Mouse (Mus musculus): ENCODE measurements around the gene Trpv4. TPM values are rescaled to one million over a fixed set of nuclear protein-coding genes. Genes with fewer than 3 reads are reported as not detected.

Trpv4 gene
- polyA plus RNA-seq, 1 experiment from 2014 or later: 2.1 TPM

DNA sequence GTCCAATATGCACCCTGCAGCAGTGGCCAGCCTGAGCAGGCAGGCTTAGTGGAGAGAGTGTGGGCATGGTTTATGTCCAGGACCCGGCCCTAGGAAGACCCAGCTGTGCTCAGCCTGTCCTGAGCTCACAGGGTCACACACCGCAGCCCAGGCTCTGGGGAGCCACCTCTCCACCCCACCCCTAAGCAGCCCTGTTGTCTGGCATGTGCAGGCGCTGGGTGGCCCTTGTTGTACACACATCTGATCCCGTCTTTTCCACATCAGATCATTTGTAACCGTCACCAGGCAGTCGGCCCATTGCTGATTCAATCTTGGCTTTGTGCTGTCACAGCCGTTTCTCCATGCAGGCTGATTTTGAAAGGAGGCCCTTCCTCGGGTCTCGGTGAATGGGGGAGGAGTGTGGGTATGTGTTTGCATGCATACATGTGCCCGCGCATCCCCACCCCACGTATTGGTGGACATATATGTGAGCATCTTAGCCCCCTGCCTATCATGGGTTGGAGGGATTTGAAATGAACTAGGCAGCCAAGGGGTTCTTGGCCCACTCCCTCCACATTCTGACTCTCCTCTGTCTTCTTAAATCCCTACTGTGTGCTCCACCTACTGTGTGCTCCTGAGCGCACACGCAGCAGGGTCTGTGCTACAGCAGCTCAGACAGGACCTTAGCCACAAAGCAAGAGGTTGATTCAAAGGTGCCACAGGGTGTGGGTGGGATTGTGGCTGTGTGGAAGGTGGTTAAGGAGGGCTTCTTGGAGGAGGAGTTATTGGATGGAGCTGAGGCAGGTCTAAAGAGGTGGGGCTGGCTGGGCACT, 73.7 kb downstream of the Trpv4 start:
- Histone ChIP-seq H3K27ac (replicated peaks) (no peak overlapping the region), H3K9ac (ENCODE audit: low read length) (no peak overlapping the region), H3K4me3 (ENCODE audit: low read depth, low read length) (no peak overlapping the region), H3K4me2 (replicated peaks; ENCODE audit: low read depth) (no peak overlapping the region), H3K36me3 (ENCODE audit: control insufficient read depth, insufficient read depth, low read length) (no peaks in the 10 kb centered on the region), H3K4me1 (replicated peaks; ENCODE audit: control insufficient read depth, insufficient read depth) (peaks cover 5% of the 10 kb centered on the region; the same call in 1 of the 2 replicates), H3K27me3 (ENCODE audit: control insufficient read depth, insufficient read depth, low read length) (no peaks in the 10 kb centered on the region), H3K9me3 (ENCODE audit: control insufficient read depth, low read length) (no peaks in the 10 kb centered on the region)
- no peak for TF ChIP-seq CTCF (IDR thresholded peaks at IDR 0.05; ENCODE audit: low read depth)
- TF ChIP-seq EP300 (optimal IDR thresholded peaks at IDR 0.05): no peak
- DNase-seq (ENCODE audit: low spot score): no peak
- no peak; the same call in 1 of the 2 replicates for ATAC-seq (ENCODE audit: low FRiP score, low TSS enrichment)
- 48% methylated on average over 14 of the region's 14 CpGs for WGBS

- WGBS: 75% methylated on average over 12 of the region's 12 CpGs
Measured at GRCm38 (mm10) chr5:114583490-114584175, 74.6 kb downstream of the Trpv4 start.

DNA sequence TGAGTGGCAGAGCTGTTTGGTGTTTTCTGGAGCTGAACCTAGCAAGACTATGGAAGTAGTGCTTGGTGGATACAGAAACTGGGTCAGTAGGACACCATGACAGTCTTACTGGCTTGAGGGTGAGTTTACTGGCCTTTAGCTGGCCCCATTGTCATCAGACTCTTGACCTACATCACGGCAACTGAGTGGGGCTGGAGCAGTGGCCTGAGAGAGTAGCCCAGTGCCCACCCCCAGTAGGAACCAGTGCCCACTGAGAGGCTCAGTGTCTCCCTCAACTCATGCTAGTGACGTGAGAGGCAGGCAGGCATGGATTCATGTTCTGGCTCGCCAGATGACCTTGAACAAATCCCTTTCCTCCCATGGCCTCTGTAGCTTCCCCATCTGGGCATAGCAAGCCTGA, 75.2 kb downstream of the Trpv4 start:
- TF ChIP-seq EP300 (optimal IDR thresholded peaks at IDR 0.05): no peak
- TF ChIP-seq CTCF (IDR thresholded peaks at IDR 0.05; ENCODE audit: low read depth): no peak
- Histone ChIP-seq H3K27ac (replicated peaks) (no peak overlapping the region), H3K27me3 (ENCODE audit: control insufficient read depth, insufficient read depth, low read length) (no peaks in the 10 kb centered on the region), H3K9me3 (ENCODE audit: control insufficient read depth, low read length) (no peaks in the 10 kb centered on the region), H3K4me3 (ENCODE audit: low read depth, low read length) (no peak overlapping the region), H3K4me1 (replicated peaks; ENCODE audit: control insufficient read depth, insufficient read depth) (peaks cover 5% of the 10 kb centered on the region; the same call in 1 of the 2 replicates), H3K9ac (ENCODE audit: low read length) (no peak overlapping the region), H3K36me3 (ENCODE audit: control insufficient read depth, insufficient read depth, low read length) (no peaks in the 10 kb centered on the region), H3K4me2 (replicated peaks; ENCODE audit: low read depth) (no peak overlapping the region)
- WGBS: 83% methylated on average over 3 of the region's 3 CpGs
- ATAC-seq (ENCODE audit: low FRiP score, low TSS enrichment) (no peak), DNase-seq (ENCODE audit: low spot score) (no peak)

More at GRCm38 (mm10) chr5:114583490-114584175, 74.6 kb downstream of the Trpv4 start:
- ATAC-seq (ENCODE audit: low FRiP score, low TSS enrichment) (no peak), DNase-seq (ENCODE audit: low spot score) (no peak)
- Histone ChIP-seq H3K9me3 (ENCODE audit: control insufficient read depth, low read length) (no peaks in the 10 kb centered on the region), H3K36me3 (ENCODE audit: control insufficient read depth, insufficient read depth, low read length) (no peaks in the 10 kb centered on the region), H3K27me3 (ENCODE audit: control insufficient read depth, insufficient read depth, low read length) (no peaks in the 10 kb centered on the region), H3K4me3 (ENCODE audit: low read depth, low read length) (no peak overlapping the region), H3K27ac (replicated peaks) (no peak overlapping the region), H3K4me2 (replicated peaks; ENCODE audit: low read depth) (no peak overlapping the region), H3K4me1 (replicated peaks; ENCODE audit: control insufficient read depth, insufficient read depth) (peaks cover 5% of the 10 kb centered on the region; the same call in 1 of the 2 replicates), H3K9ac (ENCODE audit: low read length) (no peak overlapping the region)
- no peak for TF ChIP-seq EP300 (optimal IDR thresholded peaks at IDR 0.05)
- no peak for TF ChIP-seq CTCF (IDR thresholded peaks at IDR 0.05; ENCODE audit: low read depth)

DNA sequence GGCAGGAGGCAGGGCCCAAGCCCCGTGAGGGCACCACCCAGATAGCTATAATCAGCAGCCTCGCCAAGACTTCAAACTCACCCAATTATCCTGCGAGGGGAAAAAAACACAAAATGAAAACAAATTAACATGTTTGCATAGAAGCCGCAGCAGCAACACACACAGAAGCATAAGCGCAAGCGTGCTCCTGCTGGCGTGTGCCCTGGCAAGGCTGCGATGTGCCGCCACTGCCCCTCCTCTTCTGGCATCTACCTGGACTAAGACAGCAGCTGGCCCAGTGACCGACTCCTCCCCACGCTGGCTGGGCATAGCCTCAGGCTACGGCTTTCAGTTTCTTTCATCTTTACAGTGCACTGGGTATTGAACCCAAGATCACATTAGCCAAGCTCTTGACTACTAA, 76.7 kb downstream of the Trpv4 start:
- no peak overlapping the region for H3K9ac ChIP-seq (ENCODE audit: low read length)
- H3K9me3 ChIP-seq (ENCODE audit: control insufficient read depth, low read length): no peaks in the 10 kb centered on the region
- peaks cover 5% of the 10 kb centered on the region; the same call in 1 of the 2 replicates for H3K4me1 ChIP-seq (replicated peaks; ENCODE audit: control insufficient read depth, insufficient read depth)
- TF ChIP-seq EP300 (optimal IDR thresholded peaks at IDR 0.05) (no peak), CTCF (IDR thresholded peaks at IDR 0.05; ENCODE audit: low read depth) (no peak)
- DNase-seq (ENCODE audit: low spot score) (no peak), ATAC-seq (ENCODE audit: low FRiP score, low TSS enrichment) (no peak)
- no peaks in the 10 kb centered on the region for H3K27me3 ChIP-seq (ENCODE audit: control insufficient read depth, insufficient read depth, low read length)
- no peak overlapping the region for H3K4me2 ChIP-seq (replicated peaks; ENCODE audit: low read depth)
- H3K36me3 ChIP-seq (ENCODE audit: control insufficient read depth, insufficient read depth, low read length): no peaks in the 10 kb centered on the region
- H3K27ac ChIP-seq (replicated peaks): no peak overlapping the region
- H3K4me3 ChIP-seq (ENCODE audit: low read depth, low read length): no peak overlapping the region
- WGBS: 78% methylated on average over 12 of the region's 12 CpGs

DNA sequence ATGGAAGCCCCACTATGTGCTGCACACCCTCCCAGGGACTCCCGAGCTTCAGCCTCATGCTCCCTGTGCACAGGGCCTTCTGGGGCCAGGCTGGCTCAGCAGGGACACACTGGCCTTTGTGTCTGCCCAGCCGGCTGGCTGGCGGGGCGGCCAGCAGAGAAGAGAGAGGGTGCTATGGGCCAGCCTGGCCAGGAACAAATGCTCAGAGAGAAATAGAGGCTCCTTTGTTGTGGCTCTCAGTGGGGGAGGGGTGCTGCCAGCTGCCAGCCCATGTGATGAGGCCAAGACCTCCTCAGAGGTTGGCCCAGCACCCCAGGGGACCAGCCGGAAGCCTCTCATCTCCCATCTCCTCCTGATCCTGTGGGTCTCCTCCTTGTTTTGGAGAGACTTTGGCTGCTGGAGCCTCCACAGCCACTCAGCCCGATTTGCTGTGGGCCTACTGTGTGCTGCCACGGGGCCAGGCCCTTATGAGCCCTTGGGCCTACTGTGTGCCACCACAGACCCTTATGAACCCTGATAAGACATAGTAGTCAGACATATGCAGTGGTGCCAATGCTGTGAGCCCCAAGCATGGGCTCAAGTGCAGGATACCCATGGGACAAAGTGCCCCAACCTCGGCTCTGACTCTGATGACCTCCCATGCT, 78.4 kb downstream of the Trpv4 start:
- no peak for ATAC-seq (ENCODE audit: low FRiP score, low TSS enrichment)
- H3K9ac ChIP-seq (ENCODE audit: low read length): no peak overlapping the region
- WGBS: 79% methylated on average over 8 of the region's 8 CpGs

More for the DNA sequence above, 78.4 kb downstream of the Trpv4 start:
- no peak for TF ChIP-seq CTCF (IDR thresholded peaks at IDR 0.05; ENCODE audit: low read depth)
- no peak for TF ChIP-seq EP300 (optimal IDR thresholded peaks at IDR 0.05)
- Histone ChIP-seq H3K4me1 (replicated peaks; ENCODE audit: control insufficient read depth, insufficient read depth) (no peaks in the 10 kb centered on the region), H3K4me3 (ENCODE audit: low read depth, low read length) (no peak overlapping the region), H3K9me3 (ENCODE audit: control insufficient read depth, low read length) (no peaks in the 10 kb centered on the region), H3K27me3 (ENCODE audit: control insufficient read depth, insufficient read depth, low read length) (no peaks in the 10 kb centered on the region), H3K4me2 (replicated peaks; ENCODE audit: low read depth) (no peak overlapping the region), H3K27ac (replicated peaks) (no peak overlapping the region), H3K36me3 (ENCODE audit: control insufficient read depth, insufficient read depth, low read length) (no peaks in the 10 kb centered on the region)
- DNase-seq (ENCODE audit: low spot score): no peak
